Mouse (Mus musculus) erythroblast, embryonic 14.5 days (primary cell): ENCODE data around the gene Ring1.

Experiments used
- GATA1 ChIP-seq: IDR thresholded peaks from 2 replicates; pipeline ENCODE4 v1.6.1; 2012; ENCODE audit warnings: low read length, inconsistent platforms, mixed read lengths
- TAL1 ChIP-seq: IDR thresholded peaks from 3 replicates; pipeline ENCODE4 v1.6.1; 2012; ENCODE audit warnings: low read length, inconsistent platforms, mixed read lengths

GRCm38 (mm10) chr17:34072091-34072490 is 47.6 kb upstream of the Ring1 start:
- TF ChIP-seq TAL1 (no peak), GATA1 (no peak)
